Mouse (Mus musculus) small intestine, adult 2 months (tissue): Measurements from ENCODE around the gene Plscr3. TPM values are rescaled to one million over a fixed set of nuclear protein-coding genes. Genes with fewer than 3 reads are reported as not detected.

ENCODE experiments used
- H3K27ac ChIP-seq: fragments of 200-500 bp; 2 replicates; pipeline ENCODE4 v1.5.1; 2012; ENCODE audit warnings: low read depth, low read length, control low read depth, inconsistent platforms; ENCODE audit not compliant: insufficient read depth
- H3K27me3 ChIP-seq: fragments of 200-500 bp; 2 replicates; pipeline ENCODE4 v1.6.1; 2012; ENCODE audit warnings: mild to moderate bottlenecking, moderate library complexity, low read length, inconsistent platforms; ENCODE audit not compliant: control insufficient read depth, insufficient read depth
- H3K36me3 ChIP-seq: fragments of 200-500 bp; 2 replicates; pipeline ENCODE4 v1.6.1; 2012; ENCODE audit warnings: mild to moderate bottlenecking, low read length, control low read depth, inconsistent platforms; ENCODE audit not compliant: control insufficient read depth, insufficient read depth
- H3K4me1 ChIP-seq: fragments of 200-500 bp; 2 replicates; pipeline ENCODE4 v1.6.1; 2012; ENCODE audit warnings: low read length, inconsistent platforms, mixed read lengths; ENCODE audit not compliant: control insufficient read depth, insufficient read depth, insufficient read length
- H3K4me3 ChIP-seq: fragments of 200-500 bp; 2 replicates; pipeline ENCODE4 v1.5.1; 2012; ENCODE audit warnings: low read depth, mild to moderate bottlenecking, control low read depth, inconsistent platforms, low read length, moderate library complexity
- CTCF ChIP-seq: fragments of 200-500 bp; IDR thresholded peaks from 2 replicates; pipeline ENCODE4 v1.5.1; 2012; ENCODE audit warnings: low read depth, mild to moderate bottlenecking, control low read depth, inconsistent platforms, low read length, moderate library complexity, mixed read lengths; ENCODE audit not compliant: insufficient replicate concordance, insufficient read length; ENCODE audit errors: extremely low read depth
- POLR2A ChIP-seq: fragments of 200-500 bp; IDR thresholded peaks from 2 replicates; pipeline ENCODE4 v1.6.1; 2012; ENCODE audit warnings: low read depth, mild to moderate bottlenecking, control low read depth, inconsistent platforms, low read length, moderate library complexity
- WGBS: fragments of 180-500 bp; shearing (Covaris S2); methylation state at CpG from one replicate; pipeline ENCODE4 v1.1.7; 2018; 5-methylcytosine and 5-hydroxymethylcytosine counted together
- polyA plus RNA-seq: library from polyadenylated mRNA; depleted of rRNA; stranded (reverse); fragments of >200 nt; gene quantifications from 2 replicates; pipeline ENCODE4 v1.2.3, GENCODE M21; 2012; rRNA removed

Plscr3 gene
- polyA plus RNA-seq, 1 experiment, result 29.3 TPM

GRCm38 (mm10) chr11:69900471-69901405 is 54.6 kb downstream of the Plscr3 start, which contains the start of the genes 2810408A11Rik and Neurl4:
TSS of gene 2810408A11Rik (minus strand) at chr11:69900987.
TSS of gene Neurl4 (plus strand) at chr11:69901072.
- H3K36me3 ChIP-seq, result peaks cover 16% of the 10 kb centered on the region
- H3K27ac ChIP-seq, result peak within 1 kb of the TSS; percentile 94
- H3K4me1 ChIP-seq, result peaks cover 13% of the 10 kb centered on the region
- no peaks in the 10 kb centered on the region for H3K27me3 ChIP-seq
- TF ChIP-seq POLR2A (peak; percentile 54; the same call in 1 of the 2 replicates), CTCF (no peak)
- H3K4me3 ChIP-seq, result peak within 1 kb of the TSS; percentile 87
- WGBS, result under 1% methylated on average over 38 of the region's 38 CpGs

GRCm38 (mm10) chr11:69901406-69901846 is 55.2 kb downstream of the Plscr3 start:
- TF ChIP-seq POLR2A (0 out of 2 replicates have a peak, but pooled peaks have one; percentile 18), CTCF (no peak)
- under 1% methylated on average over 42 of the region's 42 CpGs for WGBS
- peak overlapping the region; percentile 87 for H3K4me3 ChIP-seq
- peak overlapping the region; percentile 94 for H3K27ac ChIP-seq
- peaks cover 23% of the 10 kb centered on the region for H3K36me3 ChIP-seq
- H3K27me3 ChIP-seq, result no peaks in the 10 kb centered on the region
- peaks cover 13% of the 10 kb centered on the region for H3K4me1 ChIP-seq

Other genes starting within 250 kb of the Plscr3 start
- 2.5 and 4.5 TPM in 2 replicates for gene Atp1b2, start 240.4 kb upstream of the Plscr3 start, polyA plus RNA-seq
- gene Shbg, start 228.5 kb upstream of the Plscr3 start, polyA plus RNA-seq, result not detected in 2 replicates
- gene Sat2, start 224.4 kb upstream of the Plscr3 start, polyA plus RNA-seq, result 0.44 and 0.49 TPM in 2 replicates
- gene Fxr2, start 213.4 kb upstream of the Plscr3 start, polyA plus RNA-seq, result 13.4 and 29.2 TPM in 2 replicates
- gene Sox15, start 191.1 kb upstream of the Plscr3 start, polyA plus RNA-seq, result 0.43 TPM in 1 of 2 replicates, not detected in the other
- gene Mpdu1, start 183.7 kb upstream of the Plscr3 start, polyA plus RNA-seq, result 79.7 and 135 TPM in 2 replicates
- 20.9 and 24.7 TPM in 2 replicates for gene Cd68, start 180.2 kb upstream of the Plscr3 start, polyA plus RNA-seq
- gene Eif4a1, start 174.0 kb upstream of the Plscr3 start, polyA plus RNA-seq, result 92.1 and 134 TPM in 2 replicates
- 15.4 and 24.6 TPM in 2 replicates for gene Senp3, start 164.3 kb upstream of the Plscr3 start, polyA plus RNA-seq
- 6.9 and 11.6 TPM in 2 replicates for gene Tnfsf13, start 160.6 kb upstream of the Plscr3 start, polyA plus RNA-seq
- 11.9 and 13.7 TPM in 2 replicates for gene Tnfsf12, start 150.5 kb upstream of the Plscr3 start, polyA plus RNA-seq
- gene Tnfsfm13, start 150.3 kb upstream of the Plscr3 start, polyA plus RNA-seq, result 1.8 and 2.3 TPM in 2 replicates
- gene Polr2a, start 87.7 kb upstream of the Plscr3 start, polyA plus RNA-seq, result 22.5 and 62.3 TPM in 2 replicates
- 0.08 and 0.16 TPM in 2 replicates for gene Slc35g3, start 84.4 kb upstream of the Plscr3 start, polyA plus RNA-seq
- 12.1 and 16.5 TPM in 2 replicates for gene Zbtb4, start 80.5 kb upstream of the Plscr3 start, polyA plus RNA-seq
- gene Chrnb1, start 50.4 kb upstream of the Plscr3 start, polyA plus RNA-seq, result 5.5 and 8.7 TPM in 2 replicates
- 3.6 and 4.8 TPM in 2 replicates for gene Fgf11, start 44.5 kb upstream of the Plscr3 start, polyA plus RNA-seq
- 30.5 and 63.0 TPM in 2 replicates for gene Tmem102, start 40.8 kb upstream of the Plscr3 start, polyA plus RNA-seq
- not detected in 2 replicates for gene Gm39566, start 31.1 kb upstream of the Plscr3 start, polyA plus RNA-seq
- gene Spem2, start 27.9 kb upstream of the Plscr3 start, polyA plus RNA-seq, result not detected in 2 replicates
- not detected in 2 replicates for gene Spem1, start 24.2 kb upstream of the Plscr3 start, polyA plus RNA-seq
- gene Nlgn2, start 8.6 kb upstream of the Plscr3 start, polyA plus RNA-seq, result 11.1 and 12.0 TPM in 2 replicates
- 98.8 and 99.3 TPM in 2 replicates for gene Tmem256, start 7.9 kb upstream of the Plscr3 start, polyA plus RNA-seq
- gene Tnk1, start 12.4 kb downstream of the Plscr3 start, polyA plus RNA-seq, result 21.1 and 46.3 TPM in 2 replicates
- not detected in 2 replicates for gene Tmem95, start 31.6 kb downstream of the Plscr3 start, polyA plus RNA-seq
- 1.6 and 2.8 TPM in 2 replicates for gene Kctd11, start 35.0 kb downstream of the Plscr3 start, polyA plus RNA-seq
- gene Acap1, start 49.2 kb downstream of the Plscr3 start, polyA plus RNA-seq, result 7.3 and 11.6 TPM in 2 replicates
- gene 2810408A11Rik, start 54.6 kb downstream of the Plscr3 start, polyA plus RNA-seq, result 1.8 and 2.6 TPM in 2 replicates
- gene Neurl4, start 54.7 kb downstream of the Plscr3 start, polyA plus RNA-seq, result 17.3 and 23.9 TPM in 2 replicates
- gene Gps2, start 67.5 kb downstream of the Plscr3 start, polyA plus RNA-seq, result 57.4 and 104 TPM in 2 replicates
- 136 and 230 TPM in 2 replicates for gene Eif5a, start 75.6 kb downstream of the Plscr3 start, polyA plus RNA-seq
- 10.6 and 11.4 TPM in 2 replicates for gene Ybx2, start 89.4 kb downstream of the Plscr3 start, polyA plus RNA-seq
- 11.2 and 12.9 TPM in 2 replicates for gene Slc2a4, start 101.8 kb downstream of the Plscr3 start, polyA plus RNA-seq
- 521 and 1,844 TPM in 2 replicates for gene Cldn7, start 118.4 kb downstream of the Plscr3 start, polyA plus RNA-seq
- gene Ctdnep1, start 134.8 kb downstream of the Plscr3 start, polyA plus RNA-seq, result 59.7 and 116 TPM in 2 replicates
- 24.4 and 37.8 TPM in 2 replicates for gene Elp5, start 136.1 kb downstream of the Plscr3 start, polyA plus RNA-seq
- gene Gabarap, start 144.8 kb downstream of the Plscr3 start, polyA plus RNA-seq, result 211 and 564 TPM in 2 replicates
- gene Phf23, start 149.4 kb downstream of the Plscr3 start, polyA plus RNA-seq, result 5.7 and 12.4 TPM in 2 replicates
- gene Dvl2, start 154.2 kb downstream of the Plscr3 start, polyA plus RNA-seq, result 5.2 and 7.4 TPM in 2 replicates
- 65.6 and 109 TPM in 2 replicates for gene Acadvl, start 169.0 kb downstream of the Plscr3 start, polyA plus RNA-seq
- gene Dlg4, start 170.6 kb downstream of the Plscr3 start, polyA plus RNA-seq, result 5.3 and 5.5 TPM in 2 replicates
- gene Asgr1, start 207.7 kb downstream of the Plscr3 start, polyA plus RNA-seq, result not detected in 2 replicates
- gene Asgr2, start 246.3 kb downstream of the Plscr3 start, polyA plus RNA-seq, result 0.16 and 0.30 TPM in 2 replicates